Mouse (Mus musculus) MN1 (cell line): ENCODE results near the gene Myl3.
A peak's percentile ranks its signal among the peaks of the same experiment; 100 is the strongest.

Experiments
- DNase-seq: peaks from one replicate; pipeline ENCODE4 v3.0.0-alpha.2; 2016; ENCODE audit warnings: low spot score

Myl3 gene

DNA sequence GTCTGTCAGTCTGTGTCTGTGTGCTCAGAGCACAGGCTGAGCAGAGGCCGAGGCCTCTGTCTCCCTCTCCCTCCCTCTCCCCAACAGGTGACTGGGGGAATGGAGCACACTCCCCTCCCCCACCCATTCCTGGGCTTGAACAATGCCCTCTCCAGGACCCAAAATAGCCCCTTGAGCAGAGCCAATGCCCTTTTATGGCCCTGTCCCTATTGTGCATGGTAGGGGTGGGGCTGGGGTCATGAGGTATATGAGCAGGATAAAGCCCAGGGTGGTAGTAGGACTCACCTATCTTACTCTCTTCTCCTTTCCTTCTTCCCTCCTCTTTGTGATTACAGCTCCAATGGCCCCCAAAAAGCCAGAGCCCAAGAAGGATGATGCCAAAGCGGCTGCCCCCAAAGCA lies 21.7 kb downstream of the Myl3 start:
- no peak for DNase-seq

DNA sequence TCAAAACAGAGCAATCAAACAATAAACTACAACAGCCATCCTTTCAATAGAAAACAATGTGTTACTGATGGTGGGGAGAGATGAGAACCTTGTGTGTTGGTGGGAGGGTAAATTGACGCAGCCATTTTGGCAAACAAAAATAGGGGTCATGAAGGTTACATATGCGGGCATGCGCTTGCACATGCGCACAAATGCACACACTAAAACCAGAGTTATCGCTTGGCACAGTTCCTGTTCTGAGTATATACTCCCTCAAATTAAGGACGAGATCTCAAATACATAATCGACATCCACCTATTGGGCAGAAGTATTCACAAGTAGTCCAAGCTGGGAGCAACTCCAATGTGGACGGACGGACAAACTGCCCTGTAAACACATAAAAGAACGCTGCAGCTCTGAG lies 30.7 kb downstream of the Myl3 start:
- DNase-seq: no peak

DNA sequence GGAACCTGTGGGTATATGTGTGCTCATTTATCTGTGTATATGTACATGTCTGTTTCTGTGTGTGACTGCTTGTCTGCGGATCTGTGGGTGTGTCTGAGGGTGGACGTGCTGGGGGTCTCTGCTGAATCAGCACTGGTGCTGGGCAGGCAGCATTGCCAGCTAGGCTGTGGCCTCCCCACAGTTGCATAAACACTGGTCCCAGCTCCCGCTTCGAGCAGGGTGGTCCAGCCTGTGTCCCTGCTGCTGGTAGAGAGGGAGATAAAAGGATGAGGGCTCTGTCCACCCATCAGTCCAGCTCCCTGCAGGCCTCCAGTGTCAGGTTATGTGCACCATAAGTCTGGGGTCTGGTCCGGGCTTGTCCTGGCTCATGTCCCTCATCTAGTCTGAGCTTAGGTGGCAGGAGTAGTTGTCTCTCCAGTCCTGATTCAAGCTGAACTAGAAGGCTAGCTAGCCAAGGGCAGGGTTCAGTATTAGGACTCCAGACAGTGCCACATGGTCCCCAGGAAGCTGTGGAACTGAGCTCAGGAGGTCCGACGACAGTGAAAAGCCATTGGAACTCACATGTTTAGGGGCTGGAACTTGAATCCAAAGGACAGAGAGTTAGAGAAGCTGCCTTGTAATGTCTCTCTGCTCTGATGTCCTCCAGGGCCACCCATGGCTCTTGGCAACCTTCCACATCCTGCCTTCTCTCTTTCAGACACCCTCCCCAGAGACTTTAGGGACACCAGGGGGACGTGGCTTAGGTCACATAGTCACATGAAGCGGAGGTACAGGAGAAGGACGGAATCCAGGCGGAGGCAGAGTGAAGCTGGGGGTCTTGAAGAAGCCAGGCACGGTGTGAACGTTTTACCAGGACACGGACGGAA lies 33.0 kb downstream of the Myl3 start:
- no peak for DNase-seq

DNA sequence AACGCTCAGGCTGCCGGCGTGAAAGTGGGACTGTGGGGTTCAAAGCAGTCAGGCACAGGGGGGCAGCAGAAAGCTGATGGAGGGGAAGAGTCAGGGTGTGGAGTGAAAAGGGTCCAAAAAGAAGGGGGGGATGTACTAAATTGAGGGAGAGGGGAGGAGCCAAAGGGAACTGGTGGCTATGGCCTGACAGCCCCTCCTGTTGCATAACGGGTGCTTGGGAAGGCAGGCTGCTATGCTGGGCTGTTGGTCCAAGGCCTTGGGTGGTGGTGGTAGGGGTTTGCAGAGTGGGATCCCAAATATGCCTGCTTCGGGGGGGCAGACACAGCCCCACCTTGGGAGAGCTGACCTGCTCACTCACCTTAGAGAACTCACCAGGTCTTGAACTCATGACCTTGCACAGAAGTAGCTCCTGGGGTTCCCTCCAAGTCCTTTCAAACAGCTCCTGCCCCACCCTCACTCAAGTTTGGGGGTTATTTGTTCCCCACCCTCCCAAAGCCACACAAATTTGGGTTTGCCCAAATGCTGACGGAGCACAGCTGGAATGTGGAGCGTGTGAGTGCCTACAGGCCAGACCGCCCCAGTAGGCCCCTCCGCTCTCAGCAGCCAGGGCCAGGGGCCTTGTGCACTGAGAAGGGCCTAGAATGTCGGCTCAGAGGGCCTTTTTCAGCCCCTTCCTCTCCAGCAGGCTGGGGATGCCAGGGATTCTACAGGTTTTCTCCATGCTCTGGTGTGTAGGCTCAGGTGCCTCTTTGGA lies 33.8 kb downstream of the Myl3 start:
- no peak for DNase-seq

DNA sequence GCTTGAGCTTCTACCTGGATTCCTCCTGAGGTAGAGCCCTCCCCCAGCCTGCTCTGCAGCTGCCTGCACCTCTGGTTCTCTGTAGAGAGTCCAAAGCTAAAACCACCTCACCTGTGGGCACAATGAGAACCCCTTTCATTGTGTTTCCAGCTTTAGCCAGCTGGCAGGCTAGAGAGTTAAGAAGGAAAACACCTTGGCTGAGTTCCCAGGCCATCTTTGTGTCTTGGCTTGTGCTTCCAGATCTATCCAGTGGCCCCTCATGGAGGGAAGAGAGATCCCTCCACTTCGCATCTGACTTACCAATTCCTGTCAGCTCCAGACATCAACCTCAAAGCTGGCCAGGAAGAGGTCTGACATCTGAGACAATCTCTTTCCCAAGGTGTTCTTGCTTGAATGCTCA lies 36.4 kb downstream of the Myl3 start:
- no peak for DNase-seq

DNA sequence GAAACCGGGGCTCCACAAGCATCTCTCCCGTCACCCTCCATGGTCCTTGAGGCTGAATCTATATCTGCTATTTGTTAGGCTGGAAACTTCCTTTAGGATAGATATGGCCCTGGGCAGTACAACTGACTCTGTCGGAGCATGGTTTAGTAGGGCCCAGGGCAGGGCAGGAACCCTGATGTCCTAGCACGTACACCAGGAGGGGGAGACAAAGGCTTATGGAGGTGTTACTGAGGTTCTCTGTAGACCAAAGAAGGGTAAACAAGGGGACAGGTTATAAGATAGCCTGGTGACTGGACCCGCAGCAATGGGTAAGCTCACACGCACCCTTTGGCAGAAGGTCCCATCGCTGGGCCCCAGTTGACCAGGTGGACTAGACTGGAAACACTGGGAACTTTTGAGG lies 36.9 kb downstream of the Myl3 start:
- DNase-seq: no peak

DNA sequence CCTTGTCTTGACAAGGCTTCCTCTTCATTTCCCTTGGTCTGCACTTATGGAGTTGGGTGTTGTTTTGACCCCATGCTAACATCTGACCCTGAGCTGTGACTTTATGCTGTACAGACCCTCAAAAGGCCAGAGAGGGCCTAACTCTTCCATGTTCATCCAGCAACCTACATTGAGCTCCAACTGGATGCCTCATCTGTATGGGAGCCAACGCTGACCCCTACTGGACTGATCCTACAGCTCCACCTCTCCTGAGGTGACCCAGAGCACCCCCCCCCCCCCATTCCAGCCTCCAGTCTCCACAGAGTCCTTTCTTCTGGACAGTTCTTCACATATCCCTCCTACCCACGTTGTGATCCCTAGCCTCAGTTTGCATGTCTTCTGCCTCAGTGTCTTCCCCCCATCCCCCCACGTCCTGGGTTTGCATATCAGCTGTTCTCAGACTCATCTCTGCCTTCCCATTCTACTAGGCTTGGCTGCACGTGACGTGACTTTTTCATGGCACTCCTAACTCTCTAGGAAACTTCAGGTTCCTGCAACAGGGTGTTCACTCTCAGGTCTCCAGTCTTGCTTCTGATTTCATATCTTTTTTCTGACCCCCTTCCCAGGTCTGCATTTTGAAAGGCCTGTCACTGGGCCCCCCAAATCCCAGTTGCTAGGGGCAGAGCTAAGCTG lies 37.7 kb downstream of the Myl3 start:
- peak; percentile 38 for DNase-seq

DNA sequence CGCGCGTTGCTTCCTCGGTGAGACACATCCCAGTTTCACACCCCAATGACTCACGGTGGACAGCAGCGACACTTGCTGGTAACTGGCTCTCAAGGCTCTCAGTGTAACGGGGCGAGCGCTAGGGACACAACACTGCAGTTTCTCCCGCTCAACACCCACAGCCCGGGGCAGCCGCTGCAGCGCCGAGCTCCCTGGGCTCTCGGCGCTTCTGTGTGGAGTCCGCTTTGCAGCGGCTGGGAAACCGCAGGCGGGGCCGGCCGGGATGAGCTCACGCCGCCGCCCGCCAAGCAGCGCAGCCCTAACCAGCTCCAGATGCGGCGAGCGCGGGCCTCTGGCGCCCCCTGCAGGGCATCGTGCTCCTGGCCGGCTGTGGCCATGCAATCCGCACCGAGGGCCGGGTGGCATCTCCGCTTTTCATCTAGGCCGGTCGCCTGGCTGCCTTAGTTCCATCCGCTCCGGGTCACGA lies 39.6 kb downstream of the Myl3 start:
- DNase-seq: peak; percentile 93

DNA sequence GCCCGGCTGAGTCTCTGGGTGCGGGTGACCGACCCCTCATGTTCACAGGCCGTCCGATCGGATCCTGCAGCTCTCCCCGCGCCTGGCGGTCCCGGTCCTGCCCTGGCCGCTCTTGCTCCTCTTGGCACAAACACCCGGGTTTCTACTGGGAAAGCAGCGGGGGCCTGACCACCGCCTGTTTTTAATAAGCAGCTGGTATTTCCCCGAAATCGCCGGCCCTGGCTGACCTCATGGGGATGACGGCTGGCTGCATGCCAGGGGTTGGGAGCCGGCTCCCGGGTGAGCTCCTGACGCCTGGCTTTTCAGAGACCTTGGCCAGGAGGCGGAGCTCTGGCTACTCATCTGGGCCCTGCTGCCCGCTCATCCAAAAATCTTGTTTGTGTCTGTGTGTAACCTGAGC lies 40.1 kb downstream of the Myl3 start:
- DNase-seq: peak; percentile 96

DNA sequence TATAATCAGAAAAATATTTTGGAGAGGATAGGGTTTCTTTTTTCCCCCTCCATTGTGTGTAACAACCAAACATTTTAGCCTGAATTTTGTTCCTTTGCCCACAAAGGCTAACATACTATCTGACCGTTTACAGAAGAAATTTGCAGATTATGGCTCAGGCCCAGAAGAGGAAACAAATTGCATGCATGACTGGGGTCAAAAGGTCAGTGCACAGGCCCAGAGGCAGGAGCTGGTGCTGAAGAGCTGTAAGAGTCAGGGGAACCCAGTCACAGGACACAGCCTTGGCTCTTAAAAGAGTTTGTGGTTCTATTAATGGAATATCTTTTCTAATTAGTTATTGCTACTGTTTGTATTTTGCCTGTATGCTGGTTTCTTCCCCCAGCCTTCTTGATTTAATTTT lies 42.0 kb downstream of the Myl3 start:
- no peak for DNase-seq

DNA sequence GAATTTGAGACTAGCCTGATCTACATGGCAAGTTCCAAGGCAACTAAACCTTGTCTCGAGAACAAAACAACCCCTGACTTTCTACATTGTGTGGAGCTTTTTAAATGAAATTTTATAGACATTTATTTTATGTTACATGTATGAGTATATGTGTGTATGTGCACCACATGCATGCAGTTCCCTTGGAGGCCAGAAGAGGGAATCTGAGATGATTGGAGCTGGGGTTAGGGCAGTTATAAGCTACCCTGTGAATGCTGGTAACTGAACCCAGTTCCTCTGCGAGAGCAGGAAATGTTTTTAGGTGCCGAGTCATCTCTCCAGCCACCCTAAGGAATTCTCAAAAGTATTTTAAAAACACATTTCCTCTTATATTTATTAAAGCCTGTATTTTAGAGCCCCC lies 46.5 kb downstream of the Myl3 start:
- DNase-seq: no peak

DNA sequence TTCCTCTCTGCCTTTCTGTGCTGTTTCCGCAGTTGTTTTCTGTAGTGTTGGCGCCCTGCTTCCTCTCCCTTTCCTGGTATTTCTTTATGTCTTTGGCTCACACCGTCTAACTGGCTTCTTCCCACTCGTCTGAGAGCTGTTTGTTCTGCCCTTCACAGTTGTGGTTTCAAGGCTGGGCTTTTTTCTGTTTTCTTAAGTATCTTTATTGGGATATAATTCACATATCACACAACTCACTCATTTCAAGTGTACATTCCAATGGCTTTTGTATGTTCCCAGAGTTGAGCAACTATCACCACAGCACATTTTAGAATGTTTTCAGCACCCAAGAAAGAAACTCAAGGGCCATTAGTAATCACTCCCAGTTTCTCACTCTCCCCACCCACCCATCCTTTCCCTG lies 48.8 kb downstream of the Myl3 start:
- no peak for DNase-seq

DNA sequence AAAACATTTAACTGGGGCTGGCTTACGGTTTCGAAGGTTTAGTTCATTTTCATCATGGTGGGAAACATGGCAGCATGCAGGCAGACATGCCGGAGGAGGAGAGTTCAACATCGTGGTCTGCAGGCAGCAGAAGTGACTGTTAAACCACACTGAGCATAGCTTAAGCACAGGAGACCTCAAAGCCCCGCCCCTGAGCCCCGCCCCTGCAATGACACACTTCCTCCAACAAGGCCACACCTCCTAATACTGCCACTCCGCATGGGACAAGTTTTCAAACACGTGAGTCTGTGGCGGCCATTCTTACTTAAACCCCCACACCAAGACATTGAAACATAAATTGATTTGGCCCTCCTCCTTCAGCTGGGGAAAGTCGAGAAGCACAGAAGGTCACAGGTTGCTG lies 55.4 kb downstream of the Myl3 start:
- no peak for DNase-seq

DNA sequence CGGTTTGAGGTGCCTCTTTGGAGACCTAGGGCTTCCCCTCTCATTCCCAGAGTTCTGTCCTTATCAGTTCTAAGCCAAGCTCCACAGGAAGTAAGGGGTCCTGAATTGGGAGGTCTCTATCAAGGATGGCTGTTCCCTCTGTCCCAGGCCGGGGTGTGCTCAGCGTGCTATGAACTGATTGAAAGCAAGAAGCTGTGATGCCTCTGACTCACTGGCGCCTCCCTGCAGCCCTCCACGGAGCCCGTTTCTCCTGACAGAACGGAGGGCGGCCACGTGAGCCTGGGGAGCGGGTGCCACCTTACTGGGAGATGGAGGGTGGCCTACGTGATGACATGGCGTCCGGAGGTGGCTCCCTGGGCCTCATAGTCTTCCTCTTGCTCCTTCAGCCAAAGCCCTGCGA lies 56.2 kb downstream of the Myl3 start, which contains the start of gene Prss42:
Gene Prss42, plus strand, starts transcription at position 301 of the 400 bp plus-strand sequence.
- no peak for DNase-seq

DNA sequence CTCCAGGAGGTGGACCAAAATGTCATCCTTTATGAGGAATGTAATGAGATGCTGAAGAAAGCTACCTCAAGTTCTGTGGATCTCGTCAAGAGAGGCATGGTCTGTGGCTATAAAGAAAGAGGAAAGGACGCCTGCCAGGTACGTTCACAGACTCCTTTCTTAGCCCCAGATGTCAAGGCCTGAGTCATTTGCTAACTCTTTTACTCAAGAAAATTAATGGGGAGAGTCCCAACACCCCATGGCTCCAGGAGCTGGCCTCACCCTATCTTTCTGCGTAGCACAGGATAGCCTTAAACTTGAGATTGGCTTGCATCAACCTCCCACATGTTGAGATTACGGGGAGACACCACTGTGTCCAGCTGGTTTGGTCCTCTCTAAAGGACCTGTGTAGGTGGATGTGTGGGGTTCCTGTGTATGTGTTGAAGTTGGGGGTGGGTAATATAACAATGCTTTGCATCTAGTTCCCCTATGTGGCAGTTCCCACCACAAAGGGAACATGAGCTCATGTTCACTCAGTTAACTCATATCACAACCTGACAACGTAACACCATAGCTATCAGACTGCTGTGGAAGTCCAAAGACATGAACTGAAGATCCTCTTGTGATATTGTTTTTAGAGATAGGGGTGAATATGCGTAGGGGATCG lies 59.3 kb downstream of the Myl3 start:
- DNase-seq: no peak

DNA sequence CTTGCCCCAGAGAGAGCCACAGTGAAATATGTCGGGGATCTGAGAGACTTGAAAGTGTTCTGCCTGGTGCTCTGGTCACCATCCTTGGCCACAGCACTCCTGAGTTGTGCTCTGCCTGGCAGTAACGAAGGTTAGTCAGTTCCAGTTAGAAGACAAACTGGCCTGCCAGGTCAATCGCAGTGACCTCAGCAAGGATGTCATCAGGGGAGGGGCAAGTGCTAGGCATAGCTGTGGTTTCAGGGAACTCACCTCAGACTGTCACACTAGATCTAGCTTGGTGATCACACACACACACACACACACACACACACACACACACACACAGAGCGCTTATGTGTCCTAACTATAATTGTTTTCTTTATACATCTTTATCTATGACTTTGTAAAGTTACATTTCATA lies 61.6 kb downstream of the Myl3 start:
- DNase-seq: no peak

DNA sequence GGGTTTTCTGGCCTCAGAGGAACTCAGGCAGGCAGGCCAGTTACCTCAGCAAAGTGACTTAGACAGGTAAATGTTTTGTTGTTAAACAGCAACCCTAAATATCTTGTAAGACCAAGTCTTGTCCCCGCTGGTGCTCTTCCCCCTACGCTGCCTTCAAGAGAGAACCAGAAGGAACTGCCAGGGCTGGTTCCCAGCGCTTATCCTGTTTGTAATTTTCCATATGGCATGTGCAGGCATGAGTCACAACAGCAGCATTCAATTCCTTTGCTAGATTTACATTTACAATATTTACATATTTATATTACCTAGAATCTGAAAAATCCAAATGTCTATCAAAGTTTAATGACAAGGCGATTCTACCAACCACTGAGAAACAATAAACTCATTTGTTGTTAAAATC lies 68.4 kb downstream of the Myl3 start:
- no peak for DNase-seq

DNA sequence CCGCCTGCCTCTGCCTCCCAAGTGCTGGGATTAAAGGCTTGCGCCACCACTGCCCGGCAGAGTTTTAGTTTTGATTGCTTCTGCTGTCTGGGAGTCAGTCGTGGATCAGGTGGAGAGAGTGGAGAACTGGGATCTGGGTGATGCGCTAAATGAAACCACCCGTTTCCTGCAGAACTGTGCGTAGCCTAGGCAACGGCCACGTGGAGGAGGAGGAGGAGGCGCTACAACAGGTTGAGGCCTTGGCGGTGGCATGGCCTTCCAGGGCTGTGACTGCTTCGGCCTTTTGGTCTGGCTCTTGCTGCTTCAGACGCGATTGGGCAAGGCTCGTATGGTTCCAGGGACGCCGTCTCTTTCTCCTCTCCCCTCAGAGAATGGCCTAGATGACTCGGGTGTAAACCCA lies 72.1 kb downstream of the Myl3 start, which contains the start of gene Prss44:
Gene Prss44, plus strand, starts transcription at position 206 of the 400 bp plus-strand sequence.
- DNase-seq: no peak
